Mouse (Mus musculus) small intestine, adult 2 months (tissue): ENCODE measurements at regions not wholly inside any gene's neighbourhood (a gene's known extent, or its start where the extent isn't known, plus 50 kb on each side); places are given as distances from the start of the nearest gene placed in this dataset.
A peak's percentile ranks its signal among the peaks of the same experiment; 100 is the strongest.

Experiments
- H3K27ac ChIP-seq: fragments of 200-500 bp; 2 replicates; pipeline ENCODE4 v1.5.1; 2012; ENCODE audit warnings: low read depth, low read length, control low read depth, inconsistent platforms; ENCODE audit not compliant: insufficient read depth
- H3K27me3 ChIP-seq: fragments of 200-500 bp; 2 replicates; pipeline ENCODE4 v1.6.1; 2012; ENCODE audit warnings: mild to moderate bottlenecking, moderate library complexity, low read length, inconsistent platforms; ENCODE audit not compliant: control insufficient read depth, insufficient read depth
- H3K36me3 ChIP-seq: fragments of 200-500 bp; 2 replicates; pipeline ENCODE4 v1.6.1; 2012; ENCODE audit warnings: mild to moderate bottlenecking, low read length, control low read depth, inconsistent platforms; ENCODE audit not compliant: control insufficient read depth, insufficient read depth
- H3K4me1 ChIP-seq: fragments of 200-500 bp; 2 replicates; pipeline ENCODE4 v1.6.1; 2012; ENCODE audit warnings: low read length, inconsistent platforms, mixed read lengths; ENCODE audit not compliant: control insufficient read depth, insufficient read depth, insufficient read length
- H3K4me3 ChIP-seq: fragments of 200-500 bp; 2 replicates; pipeline ENCODE4 v1.5.1; 2012; ENCODE audit warnings: low read depth, mild to moderate bottlenecking, control low read depth, inconsistent platforms, low read length, moderate library complexity
- CTCF ChIP-seq: fragments of 200-500 bp; IDR thresholded peaks from 2 replicates; pipeline ENCODE4 v1.5.1; 2012; ENCODE audit warnings: low read depth, mild to moderate bottlenecking, control low read depth, inconsistent platforms, low read length, moderate library complexity, mixed read lengths; ENCODE audit not compliant: insufficient replicate concordance, insufficient read length; ENCODE audit errors: extremely low read depth
- POLR2A ChIP-seq: fragments of 200-500 bp; IDR thresholded peaks from 2 replicates; pipeline ENCODE4 v1.6.1; 2012; ENCODE audit warnings: low read depth, mild to moderate bottlenecking, control low read depth, inconsistent platforms, low read length, moderate library complexity
- WGBS: fragments of 180-500 bp; shearing (Covaris S2); methylation state at CpG from one replicate; pipeline ENCODE4 v1.1.7; 2018; 5-methylcytosine and 5-hydroxymethylcytosine counted together

DNA sequence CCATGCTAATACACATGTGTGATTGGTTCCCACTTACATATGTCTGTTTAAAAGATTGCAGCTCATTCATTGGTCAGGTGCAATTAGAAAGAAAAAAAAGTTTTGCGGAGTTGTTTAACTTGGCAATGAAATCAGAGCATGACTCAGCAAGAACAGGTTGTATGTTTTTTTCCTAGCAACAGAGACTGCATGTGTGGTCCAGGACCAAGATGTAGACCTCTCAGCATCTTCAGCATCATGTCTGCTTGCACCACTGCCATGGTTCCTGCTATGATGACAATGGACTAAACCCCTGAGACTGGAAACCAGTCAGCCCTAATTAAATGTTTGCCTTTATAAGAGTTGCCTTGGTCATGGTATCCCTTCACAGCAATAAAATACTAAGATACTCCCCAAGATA, 236.4 kb downstream of the Ipo11 start:
- Histone ChIP-seq H3K27ac (no peak overlapping the region), H3K4me1 (no peaks in the 10 kb centered on the region), H3K27me3 (no peaks in the 10 kb centered on the region), H3K4me3 (no peak overlapping the region), H3K36me3 (no peaks in the 10 kb centered on the region)
- WGBS, result 77% methylated on average over 1 of the region's 1 CpGs
- TF ChIP-seq POLR2A (no peak), CTCF (no peak)

DNA sequence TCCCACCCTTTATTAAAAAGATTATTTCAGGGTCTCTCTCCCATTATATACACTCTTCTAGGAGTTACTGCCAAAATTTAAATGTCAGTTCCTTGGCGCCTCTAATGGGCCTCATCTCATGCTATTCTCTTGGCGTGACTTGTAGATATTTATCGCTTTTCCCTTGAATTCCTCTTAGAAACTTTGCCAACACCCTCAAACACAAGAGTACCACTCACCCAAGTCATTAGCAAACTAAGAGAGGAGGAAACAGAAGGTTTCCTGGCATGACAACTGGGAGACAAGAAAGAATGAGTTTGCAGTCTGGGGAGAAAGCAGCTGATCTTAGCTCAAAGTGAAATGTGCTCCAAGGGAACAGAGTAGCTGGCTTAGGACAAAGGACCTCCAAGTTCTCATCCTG, 236.8 kb downstream of the Ipo11 start:
- TF ChIP-seq CTCF (no peak), POLR2A (no peak)
- Histone ChIP-seq H3K36me3 (no peaks in the 10 kb centered on the region), H3K27ac (no peak overlapping the region), H3K4me3 (no peak overlapping the region), H3K4me1 (no peaks in the 10 kb centered on the region), H3K27me3 (no peaks in the 10 kb centered on the region)
- 79% methylated on average over 3 of the region's 3 CpGs for WGBS

DNA sequence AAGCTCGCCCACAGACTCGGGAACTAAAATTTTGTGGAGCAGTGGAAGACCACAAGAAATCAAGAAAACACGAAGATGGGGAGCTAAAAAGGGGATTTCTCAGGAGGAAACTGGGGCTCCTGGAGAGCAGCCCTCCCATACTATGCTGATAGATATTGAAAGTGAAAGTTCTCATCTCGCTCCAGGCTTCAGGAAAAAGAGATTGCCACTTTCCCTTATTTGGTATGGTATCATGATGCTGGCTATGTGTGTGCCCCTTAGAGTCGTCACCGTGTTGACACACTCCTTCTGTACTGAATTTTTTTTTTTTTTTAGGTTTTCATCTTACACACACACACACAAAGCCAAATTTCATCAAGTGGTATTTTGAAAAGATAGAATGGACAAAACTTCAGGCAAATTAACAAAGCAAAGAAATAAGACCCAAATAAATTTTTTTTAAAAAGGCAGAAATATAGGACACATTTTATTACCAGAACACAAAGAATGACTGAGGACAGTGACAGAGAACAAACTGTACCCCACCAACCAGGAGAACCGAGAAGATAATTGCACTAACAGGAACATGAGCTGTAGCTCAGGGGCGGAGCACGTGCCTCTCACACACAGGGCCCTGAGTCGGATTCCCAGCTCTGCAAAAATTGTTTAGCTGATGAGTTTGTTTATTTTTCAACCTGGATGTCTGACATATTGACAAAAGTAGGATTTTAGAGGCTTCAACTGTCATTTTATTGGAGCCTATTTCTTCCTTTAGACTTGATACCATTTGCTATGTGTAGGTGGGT, 244.8 kb downstream of the Ipo11 start:
- TF ChIP-seq POLR2A, result no peak
- TF ChIP-seq CTCF, result no peak

DNA sequence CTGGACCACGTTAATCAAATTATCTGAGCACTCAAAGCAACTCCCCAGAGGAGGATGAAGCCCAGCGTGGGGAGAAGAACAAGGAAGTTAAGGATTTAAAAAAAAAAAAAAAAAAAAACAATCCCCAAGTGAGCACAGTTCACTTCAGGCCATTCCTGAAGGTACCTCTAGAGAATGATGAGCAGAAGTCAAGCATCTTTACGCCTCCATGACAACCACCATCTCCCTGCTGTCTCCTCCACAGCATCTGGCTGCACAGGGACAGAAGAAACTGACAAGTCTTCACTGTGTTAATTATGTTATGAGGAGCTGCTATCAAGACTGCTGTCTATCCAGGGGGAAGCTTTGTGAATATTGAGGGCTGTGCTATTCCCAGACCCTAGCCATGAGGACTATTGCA, 246.6 kb downstream of the Ipo11 start:
- no peaks in the 10 kb centered on the region for H3K36me3 ChIP-seq
- H3K27me3 ChIP-seq, result no peaks in the 10 kb centered on the region
- no peak for TF ChIP-seq CTCF
- no peak for TF ChIP-seq POLR2A
- no peak overlapping the region for H3K27ac ChIP-seq
- 66% methylated on average over 3 of the region's 3 CpGs for WGBS
- no peak overlapping the region for H3K4me3 ChIP-seq
- H3K4me1 ChIP-seq, result no peaks in the 10 kb centered on the region

More for the DNA sequence above, 244.8 kb downstream of the Ipo11 start:
- H3K4me3 ChIP-seq, result peak overlapping the region; percentile 40; the same call in 1 of the 2 replicates
- H3K27ac ChIP-seq, result no peak overlapping the region
- H3K36me3 ChIP-seq, result no peaks in the 10 kb centered on the region
- H3K4me1 ChIP-seq, result no peaks in the 10 kb centered on the region
- 53% methylated on average over 10 of the region's 10 CpGs for WGBS
- no peaks in the 10 kb centered on the region for H3K27me3 ChIP-seq

DNA sequence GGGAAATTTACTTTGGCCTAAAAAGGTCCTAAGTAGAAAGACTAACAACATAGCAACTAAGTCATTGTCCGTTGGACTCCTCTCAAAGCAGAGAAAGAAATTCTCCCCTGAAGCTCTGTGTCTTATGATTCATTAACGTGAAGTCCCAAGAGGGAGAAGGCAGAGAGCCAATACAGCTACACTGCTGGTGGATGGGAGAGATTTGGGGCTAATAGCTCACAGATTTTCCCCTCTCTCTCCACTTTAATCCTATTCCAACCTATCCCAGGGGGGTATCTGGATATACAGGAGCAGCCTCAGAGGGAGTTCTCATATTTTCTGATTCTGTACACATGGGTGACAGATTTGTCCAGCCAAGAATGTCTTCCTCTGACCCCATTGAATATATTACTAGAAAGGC, 247.1 kb downstream of the Ipo11 start:
- H3K4me3 ChIP-seq, result no peak overlapping the region
- no peak overlapping the region for H3K27ac ChIP-seq
- no peak for TF ChIP-seq POLR2A
- TF ChIP-seq CTCF, result no peak
- H3K4me1 ChIP-seq, result no peaks in the 10 kb centered on the region
- WGBS, result 61% methylated on average over 2 of the region's 2 CpGs
- H3K27me3 ChIP-seq, result no peaks in the 10 kb centered on the region
- H3K36me3 ChIP-seq, result no peaks in the 10 kb centered on the region

DNA sequence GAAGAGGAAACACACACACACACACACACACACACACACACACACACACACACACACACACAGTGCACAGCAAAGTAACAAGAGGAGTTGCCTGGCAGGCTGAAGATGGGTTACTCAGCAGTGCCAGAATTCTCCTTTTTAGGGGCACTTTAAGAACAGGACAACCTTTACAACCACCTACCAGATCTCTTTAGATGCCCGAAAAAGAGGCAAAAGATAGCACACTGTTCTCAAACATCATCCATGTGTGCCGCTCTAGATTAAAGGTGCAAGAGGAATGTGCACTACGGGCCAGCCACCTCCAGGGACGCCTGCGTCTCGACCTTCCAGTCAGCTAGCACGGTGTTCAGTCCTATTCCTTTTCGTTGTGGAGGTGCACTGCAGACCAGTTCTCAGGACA, 247.7 kb downstream of the Ipo11 start:
- H3K36me3 ChIP-seq, result no peaks in the 10 kb centered on the region
- no peak overlapping the region for H3K27ac ChIP-seq
- TF ChIP-seq CTCF (no peak), POLR2A (no peak)
- no peaks in the 10 kb centered on the region for H3K4me1 ChIP-seq
- WGBS, result 82% methylated on average over 8 of the region's 8 CpGs
- no peaks in the 10 kb centered on the region for H3K27me3 ChIP-seq
- no peak overlapping the region for H3K4me3 ChIP-seq

DNA sequence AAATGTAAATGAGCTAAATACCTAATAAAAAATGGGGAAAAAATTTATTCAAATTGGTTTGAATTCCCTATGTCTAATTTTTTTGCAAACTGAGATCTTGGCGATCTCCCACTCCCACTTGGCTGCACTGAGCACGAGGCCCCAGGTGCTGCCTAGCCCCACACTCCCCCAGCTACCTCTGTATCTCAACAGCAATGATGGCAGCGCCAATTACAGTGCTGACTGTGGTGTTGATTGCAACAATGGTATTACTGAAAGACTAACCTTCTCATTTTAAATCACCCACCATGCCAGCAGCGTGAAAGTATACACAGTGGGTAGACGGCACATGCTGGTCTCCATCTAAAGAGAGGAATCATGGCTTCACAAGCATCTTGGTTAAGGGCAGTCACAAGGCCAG, 267.1 kb downstream of the Ipo11 start:
- Histone ChIP-seq H3K27me3 (no peaks in the 10 kb centered on the region), H3K36me3 (no peaks in the 10 kb centered on the region), H3K27ac (no peak overlapping the region), H3K4me3 (no peak overlapping the region), H3K4me1 (no peaks in the 10 kb centered on the region)
- TF ChIP-seq CTCF (no peak), POLR2A (no peak)
- 81% methylated on average over 5 of the region's 5 CpGs for WGBS
